Mouse (Mus musculus): ENCODE measurements at regions not wholly inside any gene's neighbourhood (a gene's known extent, or its start where the extent isn't known, plus 50 kb on each side); places are given as distances from the start of the nearest gene placed in this dataset.

GRCm38 (mm10) chr6:31995977-31996376 is 54.1 kb upstream of the 1700012A03Rik start:
- no peaks in the 10 kb centered on the region for H3K36me3 ChIP-seq (replicated peaks)
- H3K4me1 ChIP-seq: no peaks in the 10 kb centered on the region
- no peak for ATAC-seq (replicated peaks)
- H3K9ac ChIP-seq: no peak overlapping the region
- H3K9me3 ChIP-seq: no peaks in the 10 kb centered on the region
- H3K4me3 ChIP-seq: no peak overlapping the region
- no peaks in the 10 kb centered on the region for H3K27me3 ChIP-seq (replicated peaks)
- no peak overlapping the region for H3K4me2 ChIP-seq
- WGBS: 88% methylated on average over 7 of the region's 7 CpGs
- no peak overlapping the region for H3K27ac ChIP-seq

DNA sequence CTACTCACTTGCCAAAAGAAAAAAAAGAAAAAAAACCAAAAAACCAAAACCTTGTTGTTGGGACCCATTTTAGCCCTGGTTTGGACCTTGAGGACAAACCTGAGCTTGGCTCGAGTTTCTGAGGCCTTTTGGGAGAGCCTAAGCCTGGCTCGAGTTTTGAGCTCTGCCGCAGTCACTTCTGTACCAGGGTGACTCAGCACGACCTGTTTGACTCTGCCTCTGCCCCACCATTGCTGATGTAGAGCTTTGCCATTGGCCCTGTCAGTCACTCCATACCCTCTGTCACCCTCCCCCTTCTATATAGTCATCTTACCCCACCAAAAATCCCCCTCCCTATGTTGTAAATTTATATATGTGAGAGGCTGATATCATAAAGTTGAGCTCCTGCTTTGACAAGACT is 54.8 kb upstream of the 1700012A03Rik start:
- H3K4me2 ChIP-seq: no peak overlapping the region
- H3K9me3 ChIP-seq: no peaks in the 10 kb centered on the region
- no peaks in the 10 kb centered on the region for H3K36me3 ChIP-seq (replicated peaks)
- H3K4me3 ChIP-seq: no peak overlapping the region
- no peak overlapping the region for H3K27ac ChIP-seq
- no peak overlapping the region for H3K9ac ChIP-seq
- no peak for ATAC-seq (replicated peaks)
- H3K27me3 ChIP-seq (replicated peaks): no peaks in the 10 kb centered on the region
- H3K4me1 ChIP-seq: no peaks in the 10 kb centered on the region
- WGBS: 79% methylated on average over 4 of the region's 4 CpGs

GRCm38 (mm10) chr6:31985698-31986097 is 64.3 kb upstream of the 1700012A03Rik start:
- Histone ChIP-seq H3K36me3 (replicated peaks) (no peaks in the 10 kb centered on the region), H3K4me2 (no peak overlapping the region), H3K27ac (no peak overlapping the region), H3K9ac (no peak overlapping the region), H3K4me3 (no peak overlapping the region), H3K9me3 (no peaks in the 10 kb centered on the region), H3K4me1 (peaks cover 7% of the 10 kb centered on the region; the same call in 1 of the 2 replicates), H3K27me3 (replicated peaks) (no peaks in the 10 kb centered on the region)
- no peak for ATAC-seq (replicated peaks)
- 9% methylated on average over 3 of the region's 3 CpGs for WGBS

GRCm38 (mm10) chr6:31976705-31977104 is 73.3 kb upstream of the 1700012A03Rik start:
- Histone ChIP-seq H3K27ac (no peak overlapping the region), H3K4me2 (no peak overlapping the region), H3K9ac (no peak overlapping the region), H3K36me3 (replicated peaks) (no peaks in the 10 kb centered on the region), H3K4me3 (no peak overlapping the region), H3K9me3 (no peaks in the 10 kb centered on the region), H3K4me1 (no peaks in the 10 kb centered on the region), H3K27me3 (replicated peaks) (no peaks in the 10 kb centered on the region)
- 92% methylated on average over 6 of the region's 6 CpGs for WGBS
- ATAC-seq (replicated peaks): no peak

DNA sequence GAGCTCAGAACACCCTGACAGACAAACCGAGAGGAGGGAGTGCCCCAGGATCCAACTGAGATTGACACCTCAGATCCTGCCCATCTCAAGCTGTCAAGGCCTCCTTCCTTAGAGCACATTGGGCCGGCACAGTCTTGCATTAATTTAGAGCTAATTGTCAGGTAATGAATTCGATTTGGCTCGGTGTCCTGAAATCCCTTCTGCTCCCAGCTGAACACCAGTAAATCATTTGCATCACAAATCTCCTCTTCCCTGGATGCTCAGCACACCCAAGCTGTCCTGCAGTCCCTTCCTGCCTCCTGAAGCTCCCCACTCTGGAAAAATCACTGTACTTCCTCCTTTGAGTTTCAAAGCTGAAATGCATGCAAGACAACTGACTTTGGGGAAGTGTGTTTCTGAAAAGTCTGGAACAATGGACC is 102.0 kb upstream of the 1700012A03Rik start:
- no peak overlapping the region for H3K4me2 ChIP-seq
- 11% methylated on average over 4 of the region's 4 CpGs for WGBS
- no peaks in the 10 kb centered on the region for H3K9me3 ChIP-seq
- H3K4me1 ChIP-seq: peaks cover 10% of the 10 kb centered on the region; the same call in 1 of the 2 replicates
- no peak for ATAC-seq (replicated peaks)
- H3K27ac ChIP-seq: no peak overlapping the region
- no peaks in the 10 kb centered on the region for H3K36me3 ChIP-seq (replicated peaks)
- H3K4me3 ChIP-seq: no peak overlapping the region
- H3K27me3 ChIP-seq (replicated peaks): no peaks in the 10 kb centered on the region
- H3K9ac ChIP-seq: no peak overlapping the region

DNA sequence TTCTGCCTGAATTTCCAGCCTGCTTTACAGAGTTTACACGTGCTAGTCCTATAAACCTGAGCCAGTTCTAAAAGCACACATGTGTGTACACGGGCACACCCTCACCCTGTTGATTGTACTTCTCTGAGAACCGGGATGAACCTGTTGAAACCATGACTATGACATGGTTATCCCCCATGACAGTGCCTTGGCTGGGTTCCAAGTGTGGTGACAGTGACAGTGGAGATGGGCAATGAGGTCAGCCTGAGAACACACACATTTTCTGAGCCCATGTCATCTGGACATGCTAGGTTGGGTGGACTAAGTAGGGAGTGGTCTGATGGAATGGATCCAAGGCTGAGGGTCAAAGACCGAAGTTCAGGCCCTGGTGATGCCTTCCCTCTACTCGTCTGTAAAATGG is 103.5 kb upstream of the 1700012A03Rik start:
- no peak overlapping the region for H3K4me2 ChIP-seq
- 88% methylated on average over 5 of the region's 5 CpGs for WGBS
- ATAC-seq (replicated peaks): no peak

GRCm38 (mm10) chr6:31945347-31945746 is 104.7 kb upstream of the 1700012A03Rik start:
- 74% methylated on average over 7 of the region's 7 CpGs for WGBS
- no peak overlapping the region for H3K4me2 ChIP-seq
- H3K9me3 ChIP-seq: no peaks in the 10 kb centered on the region
- H3K9ac ChIP-seq: no peak overlapping the region
- no peaks in the 10 kb centered on the region for H3K36me3 ChIP-seq (replicated peaks)
- ATAC-seq (replicated peaks): no peak
- H3K4me1 ChIP-seq: peaks cover 10% of the 10 kb centered on the region; the same call in 1 of the 2 replicates
- H3K27ac ChIP-seq: no peak overlapping the region
- no peaks in the 10 kb centered on the region for H3K27me3 ChIP-seq (replicated peaks)
- no peak overlapping the region for H3K4me3 ChIP-seq

More for the DNA sequence above, 103.5 kb upstream of the 1700012A03Rik start:
- Histone ChIP-seq H3K4me1 (peaks cover 10% of the 10 kb centered on the region; the same call in 1 of the 2 replicates), H3K36me3 (replicated peaks) (no peaks in the 10 kb centered on the region), H3K9me3 (no peaks in the 10 kb centered on the region), H3K9ac (no peak overlapping the region), H3K27me3 (replicated peaks) (no peaks in the 10 kb centered on the region), H3K27ac (no peak overlapping the region), H3K4me3 (no peak overlapping the region)

DNA sequence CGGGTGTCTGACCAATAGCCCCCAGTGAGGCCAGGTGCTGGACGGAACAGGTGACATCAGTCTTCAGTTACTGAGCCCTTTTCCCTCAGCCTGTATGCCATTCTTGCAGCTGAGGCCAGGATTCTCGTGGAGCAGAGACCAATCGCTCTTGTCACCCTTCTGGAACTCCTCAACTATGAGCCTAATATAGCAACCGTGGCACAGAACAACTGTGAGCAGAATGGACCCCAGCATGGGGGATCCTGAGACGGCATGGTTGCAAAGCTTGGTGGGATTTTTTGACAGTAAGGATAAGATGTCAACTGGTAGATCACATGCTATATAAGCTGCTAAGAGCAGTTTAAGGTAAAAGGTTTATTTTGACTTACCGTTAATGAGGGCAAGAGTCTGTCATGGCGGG is 105.5 kb upstream of the 1700012A03Rik start:
- H3K27ac ChIP-seq: no peak overlapping the region
- H3K4me1 ChIP-seq: peaks cover 10% of the 10 kb centered on the region; the same call in 1 of the 2 replicates
- no peaks in the 10 kb centered on the region for H3K9me3 ChIP-seq
- WGBS: 91% methylated on average over 8 of the region's 8 CpGs
- H3K4me3 ChIP-seq: no peak overlapping the region
- H3K9ac ChIP-seq: no peak overlapping the region
- H3K27me3 ChIP-seq (replicated peaks): no peaks in the 10 kb centered on the region
- H3K36me3 ChIP-seq (replicated peaks): no peaks in the 10 kb centered on the region
- H3K4me2 ChIP-seq: no peak overlapping the region
- no peak for ATAC-seq (replicated peaks)

GRCm38 (mm10) chr6:31942696-31943095 is 107.3 kb upstream of the 1700012A03Rik start:
- Histone ChIP-seq H3K9me3 (no peaks in the 10 kb centered on the region), H3K27ac (no peak overlapping the region), H3K27me3 (replicated peaks) (no peaks in the 10 kb centered on the region), H3K36me3 (replicated peaks) (no peaks in the 10 kb centered on the region), H3K4me2 (no peak overlapping the region), H3K9ac (no peak overlapping the region), H3K4me1 (peaks cover 11% of the 10 kb centered on the region), H3K4me3 (no peak overlapping the region)
- no peak for ATAC-seq (replicated peaks)
- 69% methylated on average over 4 of the region's 4 CpGs for WGBS

DNA sequence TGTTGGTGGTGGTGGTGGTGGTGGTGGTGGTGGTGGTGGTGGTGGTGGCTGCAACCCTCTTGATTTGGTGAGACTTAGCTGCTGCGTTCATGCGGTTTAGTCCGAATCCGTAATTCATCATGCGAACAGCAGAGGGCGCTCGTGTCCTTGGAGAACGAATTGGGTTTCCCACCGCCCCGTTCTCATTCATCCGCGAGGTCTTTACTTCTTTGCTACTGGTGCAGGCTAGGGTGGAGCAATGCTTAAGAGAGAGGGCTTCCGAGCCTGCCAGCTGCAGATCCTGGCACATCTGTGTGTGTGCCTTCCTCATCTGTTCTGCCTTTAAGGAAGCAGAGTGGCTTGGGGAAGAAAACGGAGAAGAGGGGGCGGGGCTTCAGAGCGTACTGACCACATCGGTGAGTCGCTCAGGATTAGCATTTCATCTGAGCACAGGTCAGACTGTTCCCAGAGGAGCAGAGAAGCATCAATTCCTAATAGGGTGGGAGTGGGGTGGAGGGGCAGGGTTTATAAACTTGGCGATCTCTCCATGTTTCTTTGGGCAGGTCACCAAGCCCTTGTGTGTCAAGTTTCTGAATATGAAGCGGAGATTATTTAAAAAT is 111.7 kb upstream of the 1700012A03Rik start:
- Histone ChIP-seq H3K4me3 (peak overlapping the region; percentile 47), H3K4me2 (peak overlapping the region; percentile 85), H3K4me1 (peaks cover 15% of the 10 kb centered on the region), H3K9ac (peak overlapping the region; percentile 53), H3K27ac (peak overlapping the region; percentile 76), H3K9me3 (no peaks in the 10 kb centered on the region), H3K36me3 (replicated peaks) (no peaks in the 10 kb centered on the region), H3K27me3 (replicated peaks) (no peaks in the 10 kb centered on the region)
- peak; percentile 87 for ATAC-seq (replicated peaks)
- 5% methylated on average over 20 of the region's 20 CpGs for WGBS

DNA sequence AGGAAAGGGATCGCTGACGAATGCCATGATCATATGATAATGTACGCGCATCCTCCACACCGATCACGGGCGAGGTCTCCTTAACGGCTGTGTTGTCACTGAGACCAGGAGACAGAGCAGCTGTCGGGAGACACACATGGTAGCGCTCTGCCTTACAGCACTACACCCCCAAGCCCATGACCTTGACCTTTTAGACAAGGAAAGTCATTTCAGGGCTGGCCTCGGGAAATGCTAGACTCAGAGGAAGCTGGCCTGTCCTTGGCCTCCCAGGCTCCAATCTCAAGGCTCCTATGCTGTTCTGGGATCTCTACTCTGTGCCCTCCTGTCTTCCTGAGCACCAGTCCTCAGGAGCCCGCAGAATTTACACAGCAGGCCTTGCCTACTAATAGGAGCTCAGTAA is 112.9 kb upstream of the 1700012A03Rik start:
- Histone ChIP-seq H3K9me3 (no peaks in the 10 kb centered on the region), H3K36me3 (replicated peaks) (no peaks in the 10 kb centered on the region), H3K4me3 (no peak overlapping the region), H3K4me2 (no peak overlapping the region), H3K9ac (no peak overlapping the region), H3K27ac (no peak overlapping the region), H3K27me3 (replicated peaks) (no peaks in the 10 kb centered on the region), H3K4me1 (peaks cover 17% of the 10 kb centered on the region)
- 84% methylated on average over 12 of the region's 12 CpGs for WGBS
- no peak for ATAC-seq (replicated peaks)

GRCm38 (mm10) chr6:31934826-31935225 is 115.2 kb upstream of the 1700012A03Rik start:
- 92% methylated on average over 10 of the region's 10 CpGs for WGBS
- ATAC-seq (replicated peaks): no peak
- peaks cover 17% of the 10 kb centered on the region for H3K4me1 ChIP-seq

DNA sequence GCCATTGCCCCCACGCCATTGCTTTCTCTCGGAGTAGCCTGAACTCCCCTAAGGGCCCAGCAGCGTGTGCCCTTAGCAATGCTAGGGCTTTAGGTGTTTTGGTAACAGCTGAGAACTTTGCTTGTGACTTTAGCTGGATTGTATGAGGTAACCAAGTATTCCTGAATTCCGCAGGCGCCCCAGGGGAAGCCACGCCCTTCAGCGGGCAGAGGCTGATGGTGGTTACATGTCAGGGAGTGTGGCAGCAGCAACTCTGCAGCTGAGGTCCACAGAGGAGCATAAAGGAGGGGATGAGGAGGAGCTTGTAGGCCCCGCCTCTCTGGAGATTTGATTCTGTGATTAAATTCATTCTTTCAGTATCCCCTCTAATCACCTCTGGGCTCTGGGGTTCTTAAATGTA is 116.1 kb upstream of the 1700012A03Rik start:
- Histone ChIP-seq H3K27ac (no peak overlapping the region), H3K4me1 (peaks cover 16% of the 10 kb centered on the region)
- 80% methylated on average over 8 of the region's 8 CpGs for WGBS

More at GRCm38 (mm10) chr6:31934826-31935225, 115.2 kb upstream of the 1700012A03Rik start:
- no peak overlapping the region for H3K4me2 ChIP-seq
- no peak overlapping the region for H3K4me3 ChIP-seq
- H3K27me3 ChIP-seq (replicated peaks): no peaks in the 10 kb centered on the region
- no peak overlapping the region for H3K9ac ChIP-seq
- H3K27ac ChIP-seq: no peak overlapping the region
- H3K9me3 ChIP-seq: no peaks in the 10 kb centered on the region
- H3K36me3 ChIP-seq (replicated peaks): no peaks in the 10 kb centered on the region

More for the DNA sequence above, 116.1 kb upstream of the 1700012A03Rik start:
- Histone ChIP-seq H3K27me3 (replicated peaks) (no peaks in the 10 kb centered on the region), H3K4me3 (no peak overlapping the region), H3K4me2 (no peak overlapping the region), H3K36me3 (replicated peaks) (no peaks in the 10 kb centered on the region), H3K9me3 (no peaks in the 10 kb centered on the region), H3K9ac (no peak overlapping the region)
- no peak for ATAC-seq (replicated peaks)
